Mouse (Mus musculus) neural tube, embryonic 14.5 days (tissue): ENCODE measurements around the gene Araf. TPM values are rescaled to one million over a fixed set of nuclear protein-coding genes. Genes with fewer than 3 reads are reported as not detected.
"Not testable (repeated sequence)": the region's sequence is repeated elsewhere in the genome, so short reads cannot be mapped to it uniquely, and the experiment has no call there.

Experiments used
- ATAC-seq: fragments of 200-750 bp; cut with Nextera tagmentation; 2 replicates; pipeline ENCODE4 v1.8.0; 2017; ENCODE audit warnings: low read depth, mild to moderate bottlenecking, moderate TSS enrichment, moderate library complexity
- H3K27ac ChIP-seq: fragments of 300-500 bp; sonication (generic); 2 replicates; pipeline ENCODE4 v1.5.1; 2014; ENCODE audit warnings: low read depth, mild to moderate bottlenecking, control low read depth, low read length, moderate library complexity, mixed read lengths
- H3K27me3 ChIP-seq: fragments of 300-500 bp; sonication (generic); 2 replicates; pipeline ENCODE4 v1.6.1; 2014; ENCODE audit warnings: low read length; ENCODE audit not compliant: control insufficient read depth, insufficient read depth
- H3K36me3 ChIP-seq: fragments of 300-500 bp; sonication (generic); 2 replicates; pipeline ENCODE4 v1.6.1; 2014; ENCODE audit warnings: low read length, mixed read lengths; ENCODE audit not compliant: control insufficient read depth, insufficient read depth
- H3K4me1 ChIP-seq: fragments of 300-500 bp; sonication (generic); 2 replicates; pipeline ENCODE4 v1.6.1; 2014; ENCODE audit warnings: low read length; ENCODE audit not compliant: control insufficient read depth, insufficient read depth
- H3K4me2 ChIP-seq: fragments of 300-500 bp; sonication (generic); 2 replicates; pipeline ENCODE4 v1.6.1; 2014; ENCODE audit warnings: mild to moderate bottlenecking, low read depth, low read length, control low read depth
- H3K4me3 ChIP-seq: fragments of 300-500 bp; sonication (generic); 2 replicates; pipeline ENCODE4 v1.5.1; 2014; ENCODE audit warnings: low read depth, low read length, control low read depth, mixed read lengths
- H3K9ac ChIP-seq: fragments of 300-500 bp; sonication (generic); replicated peaks from 2 replicates; pipeline ENCODE4 v1.6.1; 2014; ENCODE audit warnings: low read depth, mild to moderate bottlenecking, control low read depth, low read length, mixed read lengths
- H3K9me3 ChIP-seq: fragments of 300-500 bp; sonication (generic); 2 replicates; pipeline ENCODE4 v1.6.1; 2016; ENCODE audit warnings: low read length; ENCODE audit not compliant: control insufficient read depth
- WGBS: fragments of 180-500 bp; shearing (Covaris S2); extraction: QIAGEN DNeasy Blood & Tissue Kit; methylation state at CpG from one replicate; pipeline ENCODE4 v1.1.7; 2014; 5-methylcytosine and 5-hydroxymethylcytosine counted together
- polyA plus RNA-seq: library from polyadenylated mRNA; unstranded; fragments of >200 nt; fragmentation: Nextera tagmentation; extraction: Ambion mirVana; gene quantifications from 2 replicates; pipeline ENCODE4 v1.2.1, GENCODE M21; 2014

Gene Araf
- polyA plus RNA-seq, 1 experiment from 2014 or later: 400 TPM

- WGBS: 59% methylated on average over 7 of the region's 7 CpGs
- Histone ChIP-seq H3K27ac (no peak overlapping the region), H3K4me1 (no peaks in the 10 kb centered on the region)
Measured at GRCm38 (mm10) chrX:20793230-20793629, 4.4 kb upstream of the Araf start.

GRCm38 (mm10) chrX:20794229-20794628 lies 3.4 kb upstream of the Araf start:
- Histone ChIP-seq H3K4me1 (no peaks in the 10 kb centered on the region), H3K36me3 (no peaks in the 10 kb centered on the region), H3K4me2 (no peak overlapping the region), H3K27ac (no peak overlapping the region), H3K9me3 (no peaks in the 10 kb centered on the region), H3K27me3 (no peaks in the 10 kb centered on the region), H3K9ac (no peak overlapping the region), H3K4me3 (no peak overlapping the region)
- 28% methylated on average over 5 of the region's 5 CpGs for WGBS
- no peak for ATAC-seq

More at GRCm38 (mm10) chrX:20793230-20793629, 4.4 kb upstream of the Araf start:
- Histone ChIP-seq H3K36me3 (no peaks in the 10 kb centered on the region), H3K27me3 (no peaks in the 10 kb centered on the region), H3K9me3 (no peaks in the 10 kb centered on the region), H3K4me3 (no peak overlapping the region), H3K4me2 (no peak overlapping the region), H3K9ac (no peak overlapping the region)
- ATAC-seq: no peak

- 12% methylated on average over 18 of the region's 21 CpGs for WGBS
- Histone ChIP-seq H3K27me3 (no peaks in the 10 kb centered on the region), H3K9me3 (no peaks in the 10 kb centered on the region), H3K4me3 (peak overlapping the region; percentile 39), H3K9ac (peak overlapping the region; percentile 68), H3K4me1 (no peaks in the 10 kb centered on the region), H3K27ac (peak overlapping the region; percentile 93), H3K4me2 (peak overlapping the region; percentile 43), H3K36me3 (no peaks in the 10 kb centered on the region)
- peak; percentile 99 for ATAC-seq
Measured at GRCm38 (mm10) chrX:20798141-20798796, 655 bp downstream of the Araf start.

- 31% methylated on average over 7 of the region's 7 CpGs for WGBS
- peak overlapping the region; percentile 39 for H3K4me3 ChIP-seq
- peak overlapping the region; percentile 68 for H3K9ac ChIP-seq
- no peak; the same call in 1 of the 2 replicates for ATAC-seq
- peak overlapping the region; percentile 93 for H3K27ac ChIP-seq
- H3K9me3 ChIP-seq: no peaks in the 10 kb centered on the region
- H3K36me3 ChIP-seq: no peaks in the 10 kb centered on the region
- H3K4me2 ChIP-seq: peak overlapping the region; percentile 43
- no peaks in the 10 kb centered on the region for H3K27me3 ChIP-seq
- no peaks in the 10 kb centered on the region for H3K4me1 ChIP-seq
Measured at GRCm38 (mm10) chrX:20798797-20799147, 1.2 kb downstream of the Araf start.

GRCm38 (mm10) chrX:20801456-20801855 lies 3.8 kb downstream of the Araf start:
- no peaks in the 10 kb centered on the region for H3K9me3 ChIP-seq
- 83% methylated on average over 2 of the region's 2 CpGs for WGBS
- H3K4me3 ChIP-seq: no peak overlapping the region
- no peaks in the 10 kb centered on the region for H3K27me3 ChIP-seq
- no peak overlapping the region for H3K4me2 ChIP-seq
- no peak for ATAC-seq
- H3K9ac ChIP-seq: no peak overlapping the region
- no peak overlapping the region for H3K27ac ChIP-seq
- H3K36me3 ChIP-seq: no peaks in the 10 kb centered on the region
- H3K4me1 ChIP-seq: no peaks in the 10 kb centered on the region

GRCm38 (mm10) chrX:20804301-20804700 lies 6.7 kb downstream of the Araf start:
- ATAC-seq, H3K27me3 ChIP-seq, H3K4me1 ChIP-seq, H3K9ac ChIP-seq, H3K4me3 ChIP-seq, H3K36me3 ChIP-seq, H3K9me3 ChIP-seq, H3K4me2 ChIP-seq, H3K27ac ChIP-seq: not testable (repeated sequence)
- WGBS: 38% methylated on average over 1 of the region's 1 CpGs

- Histone ChIP-seq H3K9me3 (no peaks in the 10 kb centered on the region), H3K4me3 (no peak overlapping the region), H3K9ac (no peak overlapping the region), H3K36me3 (no peaks in the 10 kb centered on the region), H3K27me3 (no peaks in the 10 kb centered on the region), H3K4me1 (no peaks in the 10 kb centered on the region), H3K27ac (no peak overlapping the region), H3K4me2 (no peak overlapping the region)
- ATAC-seq: no peak
- 59% methylated on average over 1 of the region's 1 CpGs for WGBS
Measured at GRCm38 (mm10) chrX:20806295-20806694, 8.7 kb downstream of the Araf start.

- WGBS: 69% methylated on average over 6 of the region's 6 CpGs
- no peak for ATAC-seq
- H3K27me3 ChIP-seq: no peaks in the 10 kb centered on the region
- no peaks in the 10 kb centered on the region for H3K4me1 ChIP-seq
- H3K36me3 ChIP-seq: no peaks in the 10 kb centered on the region
- no peak overlapping the region for H3K4me3 ChIP-seq
- no peaks in the 10 kb centered on the region for H3K9me3 ChIP-seq
- no peak overlapping the region for H3K9ac ChIP-seq
- no peak overlapping the region for H3K27ac ChIP-seq
- H3K4me2 ChIP-seq: no peak overlapping the region
Measured at GRCm38 (mm10) chrX:20816974-20817373, 19.4 kb downstream of the Araf start.

GRCm38 (mm10) chrX:20819204-20819628 lies 21.6 kb downstream of the Araf start:
- Histone ChIP-seq H3K4me1 (no peaks in the 10 kb centered on the region), H3K27me3 (no peaks in the 10 kb centered on the region), H3K9ac (no peak overlapping the region), H3K27ac (peak overlapping the region; percentile 82), H3K36me3 (no peaks in the 10 kb centered on the region), H3K4me2 (peak overlapping the region; percentile 38; the same call in 1 of the 2 replicates), H3K4me3 (peak overlapping the region; percentile 15), H3K9me3 (no peaks in the 10 kb centered on the region)
- ATAC-seq: peak; percentile 97
- 22% methylated on average over 19 of the region's 19 CpGs for WGBS
